Mouse (Mus musculus): ENCODE measurements at regions not wholly inside any gene's neighbourhood (a gene's known extent, or its start where the extent isn't known, plus 50 kb on each side); places are given as distances from the start of the nearest gene placed in this dataset.
"Not testable (repeated sequence)": the region's sequence is repeated elsewhere in the genome, so short reads cannot be mapped to it uniquely, and the experiment has no call there.

GRCm38 (mm10) chr1:184235131-184235983, 201.3 kb upstream of the 1700056E22Rik start:
- 0 out of 2 replicates have a peak, but pooled peaks cover 12% of the 10 kb centered on the region for H3K27me3 ChIP-seq (replicated peaks)
- H3K9ac ChIP-seq: peak overlapping the region; percentile 61; the same call in 1 of the 2 replicates
- no peaks in the 10 kb centered on the region for H3K9me3 ChIP-seq (replicated peaks)
- WGBS: 17% methylated on average over 25 of the region's 25 CpGs
- peak overlapping the region; percentile 31 for H3K4me3 ChIP-seq
- H3K36me3 ChIP-seq: no peaks in the 10 kb centered on the region
- ATAC-seq (ENCODE audit: insufficient number of reproducible peaks, low FRiP score): peak; percentile 25; the same call in 1 of the 2 replicates
- peak overlapping the region; percentile 69 for H3K4me2 ChIP-seq
- no peaks in the 10 kb centered on the region for H3K4me1 ChIP-seq (replicated peaks)
- no peak overlapping the region for H3K27ac ChIP-seq (ENCODE audit: poor library complexity, severe bottlenecking)

GRCm38 (mm10) chr1:184234320-184234988, 200.4 kb upstream of the 1700056E22Rik start:
- Histone ChIP-seq H3K27ac (ENCODE audit: poor library complexity, severe bottlenecking) (no peak overlapping the region), H3K27me3 (replicated peaks) (0 out of 2 replicates have a peak, but pooled peaks cover 12% of the 10 kb centered on the region), H3K4me2 (no peak overlapping the region), H3K36me3 (no peaks in the 10 kb centered on the region), H3K9me3 (replicated peaks) (no peaks in the 10 kb centered on the region), H3K9ac (no peak overlapping the region), H3K4me1 (replicated peaks) (no peaks in the 10 kb centered on the region), H3K4me3 (no peak overlapping the region)
- 73% methylated on average over 8 of the region's 8 CpGs for WGBS
- no peak for ATAC-seq (ENCODE audit: insufficient number of reproducible peaks, low FRiP score)

GRCm38 (mm10) chr1:184233741-184234255, 199.7 kb upstream of the 1700056E22Rik start:
- 0 out of 2 replicates have a peak, but pooled peaks cover 12% of the 10 kb centered on the region for H3K27me3 ChIP-seq (replicated peaks)
- H3K27ac ChIP-seq (ENCODE audit: poor library complexity, severe bottlenecking): no peak overlapping the region
- ATAC-seq (ENCODE audit: insufficient number of reproducible peaks, low FRiP score): no peak
- H3K4me2 ChIP-seq: no peak overlapping the region
- no peaks in the 10 kb centered on the region for H3K9me3 ChIP-seq (replicated peaks)
- no peaks in the 10 kb centered on the region for H3K36me3 ChIP-seq
- 67% methylated on average over 5 of the region's 5 CpGs for WGBS
- no peak overlapping the region for H3K9ac ChIP-seq
- no peak overlapping the region for H3K4me3 ChIP-seq
- H3K4me1 ChIP-seq (replicated peaks): no peaks in the 10 kb centered on the region

- H3K36me3 ChIP-seq: no peaks in the 10 kb centered on the region
- H3K9me3 ChIP-seq (replicated peaks): no peaks in the 10 kb centered on the region
- ATAC-seq (ENCODE audit: insufficient number of reproducible peaks, low FRiP score): no peak
- WGBS: 43% methylated on average over 2 of the region's 2 CpGs
- H3K4me3 ChIP-seq: no peak overlapping the region
- 0 out of 2 replicates have a peak, but pooled peaks cover 2% of the 10 kb centered on the region for H3K27me3 ChIP-seq (replicated peaks)
- H3K9ac ChIP-seq: no peak overlapping the region
- peak overlapping the region; percentile 18; the same call in 1 of the 2 replicates for H3K4me2 ChIP-seq
- H3K27ac ChIP-seq (ENCODE audit: poor library complexity, severe bottlenecking): 0 out of 2 replicates have a peak overlapping the region, but pooled peaks have one; percentile 12
- peaks cover 23% of the 10 kb centered on the region for H3K4me1 ChIP-seq (replicated peaks)
Measured at GRCm38 (mm10) chr1:184222326-184222725, 188.2 kb upstream of the 1700056E22Rik start.

GRCm38 (mm10) chr1:184221792-184222191, 187.7 kb upstream of the 1700056E22Rik start:
- no peaks in the 10 kb centered on the region for H3K27me3 ChIP-seq (replicated peaks)
- no peak overlapping the region for H3K9ac ChIP-seq
- peaks cover 23% of the 10 kb centered on the region for H3K4me1 ChIP-seq (replicated peaks)
- 6% methylated on average over 3 of the region's 3 CpGs for WGBS
- no peaks in the 10 kb centered on the region for H3K9me3 ChIP-seq (replicated peaks)
- no peaks in the 10 kb centered on the region for H3K36me3 ChIP-seq
- peak overlapping the region; percentile 18; the same call in 1 of the 2 replicates for H3K4me2 ChIP-seq
- peak; percentile 76; the same call in 1 of the 2 replicates for ATAC-seq (ENCODE audit: insufficient number of reproducible peaks, low FRiP score)
- 0 out of 2 replicates have a peak overlapping the region, but pooled peaks have one; percentile 12 for H3K27ac ChIP-seq (ENCODE audit: poor library complexity, severe bottlenecking)
- no peak overlapping the region for H3K4me3 ChIP-seq

- no peak overlapping the region for H3K4me3 ChIP-seq
- no peak overlapping the region for H3K4me2 ChIP-seq
- H3K4me1 ChIP-seq (replicated peaks): peaks cover 20% of the 10 kb centered on the region
- no peaks in the 10 kb centered on the region for H3K9me3 ChIP-seq (replicated peaks)
- H3K27me3 ChIP-seq (replicated peaks): no peaks in the 10 kb centered on the region
- WGBS: 85% methylated on average over 4 of the region's 4 CpGs
- H3K9ac ChIP-seq: no peak overlapping the region
- H3K27ac ChIP-seq (ENCODE audit: poor library complexity, severe bottlenecking): no peak overlapping the region
- no peak for ATAC-seq (ENCODE audit: insufficient number of reproducible peaks, low FRiP score)
- H3K36me3 ChIP-seq: no peaks in the 10 kb centered on the region
Measured at GRCm38 (mm10) chr1:184197272-184197671, 163.2 kb upstream of the 1700056E22Rik start.

- no peak overlapping the region for H3K9ac ChIP-seq
- H3K4me3 ChIP-seq: no peak overlapping the region
- no peaks in the 10 kb centered on the region for H3K36me3 ChIP-seq
- H3K4me1 ChIP-seq (replicated peaks): peaks cover 17% of the 10 kb centered on the region
- no peaks in the 10 kb centered on the region for H3K9me3 ChIP-seq (replicated peaks)
- no peak overlapping the region for H3K4me2 ChIP-seq
- WGBS: 78% methylated on average over 3 of the region's 3 CpGs
- no peak overlapping the region for H3K27ac ChIP-seq (ENCODE audit: poor library complexity, severe bottlenecking)
- no peak for ATAC-seq (ENCODE audit: insufficient number of reproducible peaks, low FRiP score)
- H3K27me3 ChIP-seq (replicated peaks): no peaks in the 10 kb centered on the region
Measured at GRCm38 (mm10) chr1:184191325-184191724, 157.2 kb upstream of the 1700056E22Rik start.

GRCm38 (mm10) chr1:184187582-184187981, 153.5 kb upstream of the 1700056E22Rik start:
- H3K27ac ChIP-seq (ENCODE audit: poor library complexity, severe bottlenecking): no peak overlapping the region
- H3K27me3 ChIP-seq (replicated peaks): no peaks in the 10 kb centered on the region
- no peaks in the 10 kb centered on the region for H3K36me3 ChIP-seq
- no peak overlapping the region for H3K4me3 ChIP-seq
- no peak overlapping the region for H3K9ac ChIP-seq
- ATAC-seq (ENCODE audit: insufficient number of reproducible peaks, low FRiP score): no peak
- H3K4me1 ChIP-seq (replicated peaks): peaks cover 4% of the 10 kb centered on the region; the same call in 1 of the 2 replicates
- H3K4me2 ChIP-seq: no peak overlapping the region
- H3K9me3 ChIP-seq (replicated peaks): no peaks in the 10 kb centered on the region

- 86% methylated on average over 4 of the region's 4 CpGs for WGBS
- no peaks in the 10 kb centered on the region for H3K36me3 ChIP-seq
- H3K4me1 ChIP-seq (replicated peaks): no peaks in the 10 kb centered on the region
- H3K4me3 ChIP-seq: no peak overlapping the region
- H3K27me3 ChIP-seq (replicated peaks): no peaks in the 10 kb centered on the region
- H3K9ac ChIP-seq: no peak overlapping the region
- H3K27ac ChIP-seq (ENCODE audit: poor library complexity, severe bottlenecking): no peak overlapping the region
- no peak overlapping the region for H3K4me2 ChIP-seq
- no peak for ATAC-seq (ENCODE audit: insufficient number of reproducible peaks, low FRiP score)
- H3K9me3 ChIP-seq (replicated peaks): no peaks in the 10 kb centered on the region
Measured at GRCm38 (mm10) chr1:184182163-184182562, 148.1 kb upstream of the 1700056E22Rik start.

- H3K4me1 ChIP-seq (replicated peaks): peaks cover 25% of the 10 kb centered on the region
- 71% methylated on average over 1 of the region's 1 CpGs for WGBS
- not testable (repeated sequence) for H3K4me3 ChIP-seq; ATAC-seq (ENCODE audit: insufficient number of reproducible peaks, low FRiP score); H3K9ac ChIP-seq; H3K9me3 ChIP-seq (replicated peaks); H3K27me3 ChIP-seq (replicated peaks); H3K4me2 ChIP-seq; H3K27ac ChIP-seq (ENCODE audit: poor library complexity, severe bottlenecking); H3K36me3 ChIP-seq
Measured at GRCm38 (mm10) chr1:184174416-184174815, 140.3 kb upstream of the 1700056E22Rik start.

- Histone ChIP-seq H3K9me3 (replicated peaks) (no peaks in the 10 kb centered on the region), H3K4me1 (replicated peaks) (peaks cover 28% of the 10 kb centered on the region), H3K9ac (no peak overlapping the region), H3K36me3 (no peaks in the 10 kb centered on the region), H3K27ac (ENCODE audit: poor library complexity, severe bottlenecking) (0 out of 2 replicates have a peak overlapping the region, but pooled peaks have one; percentile 72), H3K27me3 (replicated peaks) (no peaks in the 10 kb centered on the region), H3K4me2 (no peak overlapping the region), H3K4me3 (no peak overlapping the region)
- 78% methylated on average over 6 of the region's 6 CpGs for WGBS
- no peak for ATAC-seq (ENCODE audit: insufficient number of reproducible peaks, low FRiP score)
Measured at GRCm38 (mm10) chr1:184173739-184174138, 139.6 kb upstream of the 1700056E22Rik start.

All from heart, embryonic 12.5 days (tissue).